Mouse (Mus musculus): Measurements from ENCODE around the gene Nrp1. TPM values are rescaled to one million over a fixed set of nuclear protein-coding genes. Genes with fewer than 3 reads are reported as not detected.

The Nrp1 gene
- polyA plus RNA-seq, 1 experiment from 2014 or later: 153 TPM

GRCm38 (mm10) chr8:128352821-128353220 is 5.6 kb upstream of the Nrp1 start:
- 82% methylated on average over 2 of the region's 2 CpGs for WGBS
- no peak overlapping the region for H3K9ac ChIP-seq (replicated peaks; ENCODE audit: low read length)
- H3K4me2 ChIP-seq (replicated peaks; ENCODE audit: low read depth, low read length): no peak overlapping the region
- no peak for ATAC-seq (ENCODE audit: low FRiP score, low TSS enrichment)
- no peaks in the 10 kb centered on the region for H3K27me3 ChIP-seq (ENCODE audit: insufficient read depth, low read length)
- no peaks in the 10 kb centered on the region for H3K36me3 ChIP-seq (ENCODE audit: insufficient read depth, low read length)
- H3K27ac ChIP-seq (ENCODE audit: low read length): no peak overlapping the region
- H3K9me3 ChIP-seq (ENCODE audit: low read length): no peaks in the 10 kb centered on the region
- H3K4me1 ChIP-seq (ENCODE audit: insufficient read depth, low read length): peaks cover 14% of the 10 kb centered on the region
- H3K4me3 ChIP-seq (ENCODE audit: low read length): no peak overlapping the region

DNA sequence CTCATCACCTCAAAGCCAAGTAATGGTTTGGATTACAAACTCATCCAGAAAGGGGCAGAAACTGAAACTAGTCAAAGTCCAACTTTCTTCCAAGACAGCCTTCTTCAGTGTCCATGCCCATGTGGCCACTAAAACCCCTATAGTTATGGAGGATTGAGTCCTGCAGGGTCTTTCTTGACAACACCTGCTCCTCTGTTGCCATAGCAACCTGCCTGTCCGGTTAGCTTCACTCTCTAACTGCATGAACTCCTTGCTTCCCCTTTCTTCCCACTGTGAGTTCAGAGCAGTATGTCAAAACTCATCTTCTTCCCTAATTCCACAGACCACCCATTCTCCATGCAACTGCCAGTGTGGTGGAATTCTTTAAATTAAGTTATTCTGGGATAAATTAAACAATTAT is 4.4 kb upstream of the Nrp1 start:
- peaks cover 16% of the 10 kb centered on the region for H3K4me1 ChIP-seq (ENCODE audit: insufficient read depth, low read length)
- no peak overlapping the region for H3K27ac ChIP-seq (ENCODE audit: low read length)
- H3K9ac ChIP-seq (replicated peaks; ENCODE audit: low read length): no peak overlapping the region
- H3K4me3 ChIP-seq (ENCODE audit: low read length): no peak overlapping the region
- no peaks in the 10 kb centered on the region for H3K27me3 ChIP-seq (ENCODE audit: insufficient read depth, low read length)
- no peak for ATAC-seq (ENCODE audit: low FRiP score, low TSS enrichment)
- H3K36me3 ChIP-seq (ENCODE audit: insufficient read depth, low read length): no peaks in the 10 kb centered on the region
- H3K4me2 ChIP-seq (replicated peaks; ENCODE audit: low read depth, low read length): no peak overlapping the region
- 33% methylated on average over 1 of the region's 1 CpGs for WGBS
- H3K9me3 ChIP-seq (ENCODE audit: low read length): no peaks in the 10 kb centered on the region

DNA sequence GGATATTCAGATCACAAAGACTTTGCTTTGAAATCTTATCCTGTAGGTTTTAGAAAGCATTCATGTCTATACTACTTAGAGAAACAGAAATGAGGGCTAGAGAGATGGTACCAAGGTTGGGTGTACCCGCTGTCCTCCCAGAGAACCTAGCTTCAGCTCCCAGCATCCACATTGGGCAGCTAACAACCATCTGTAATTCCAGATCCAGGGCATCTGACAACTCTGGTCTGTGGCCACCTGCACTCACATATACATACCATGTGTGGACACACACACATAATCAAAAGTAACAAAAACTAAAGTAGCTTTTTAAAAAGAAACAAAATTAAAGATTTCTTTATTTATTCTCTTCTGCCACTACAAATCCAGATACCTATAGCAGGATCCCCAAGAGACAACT is 3.3 kb upstream of the Nrp1 start:
- H3K36me3 ChIP-seq (ENCODE audit: insufficient read depth, low read length): no peaks in the 10 kb centered on the region
- WGBS: 100% methylated on average over 1 of the region's 1 CpGs
- H3K9me3 ChIP-seq (ENCODE audit: low read length): no peaks in the 10 kb centered on the region
- ATAC-seq (ENCODE audit: low FRiP score, low TSS enrichment): no peak
- H3K4me2 ChIP-seq (replicated peaks; ENCODE audit: low read depth, low read length): no peak overlapping the region
- H3K27me3 ChIP-seq (ENCODE audit: insufficient read depth, low read length): no peaks in the 10 kb centered on the region
- H3K27ac ChIP-seq (ENCODE audit: low read length): no peak overlapping the region
- H3K4me1 ChIP-seq (ENCODE audit: insufficient read depth, low read length): peaks cover 16% of the 10 kb centered on the region
- no peak overlapping the region for H3K4me3 ChIP-seq (ENCODE audit: low read length)
- H3K9ac ChIP-seq (replicated peaks; ENCODE audit: low read length): no peak overlapping the region

GRCm38 (mm10) chr8:128356170-128356569 is 2.2 kb upstream of the Nrp1 start:
- 62% methylated on average over 5 of the region's 5 CpGs for WGBS
- peak overlapping the region; percentile 87; the same call in 1 of the 2 replicates for H3K4me2 ChIP-seq (replicated peaks; ENCODE audit: low read depth, low read length)
- peak overlapping the region; percentile 97; the same call in 1 of the 2 replicates for H3K27ac ChIP-seq (ENCODE audit: low read length)
- H3K9me3 ChIP-seq (ENCODE audit: low read length): no peaks in the 10 kb centered on the region
- no peak overlapping the region for H3K9ac ChIP-seq (replicated peaks; ENCODE audit: low read length)
- ATAC-seq (ENCODE audit: low FRiP score, low TSS enrichment): no peak
- H3K36me3 ChIP-seq (ENCODE audit: insufficient read depth, low read length): no peaks in the 10 kb centered on the region
- H3K4me1 ChIP-seq (ENCODE audit: insufficient read depth, low read length): peaks cover 16% of the 10 kb centered on the region
- H3K4me3 ChIP-seq (ENCODE audit: low read length): no peak overlapping the region
- no peaks in the 10 kb centered on the region for H3K27me3 ChIP-seq (ENCODE audit: insufficient read depth, low read length)

GRCm38 (mm10) chr8:128356796-128357539 is 1.4 kb upstream of the Nrp1 start:
- no peaks in the 10 kb centered on the region for H3K9me3 ChIP-seq (ENCODE audit: low read length)
- H3K27me3 ChIP-seq (ENCODE audit: insufficient read depth, low read length): no peaks in the 10 kb centered on the region
- peaks cover 21% of the 10 kb centered on the region for H3K4me1 ChIP-seq (ENCODE audit: insufficient read depth, low read length)
- WGBS: 3% methylated on average over 43 of the region's 49 CpGs
- H3K36me3 ChIP-seq (ENCODE audit: insufficient read depth, low read length): no peaks in the 10 kb centered on the region
- H3K9ac ChIP-seq (replicated peaks; ENCODE audit: low read length): peak overlapping the region; percentile 94
- peak overlapping the region; percentile 97 for H3K27ac ChIP-seq (ENCODE audit: low read length)
- H3K4me3 ChIP-seq (ENCODE audit: low read length): peak overlapping the region; percentile 87
- H3K4me2 ChIP-seq (replicated peaks; ENCODE audit: low read depth, low read length): peak overlapping the region; percentile 87
- ATAC-seq (ENCODE audit: low FRiP score, low TSS enrichment): peak; percentile 84

GRCm38 (mm10) chr8:128357540-128358405 is 631 bp upstream of the Nrp1 start:
- peaks cover 29% of the 10 kb centered on the region for H3K4me1 ChIP-seq (ENCODE audit: insufficient read depth, low read length)
- no peaks in the 10 kb centered on the region for H3K27me3 ChIP-seq (ENCODE audit: insufficient read depth, low read length)
- H3K9ac ChIP-seq (replicated peaks; ENCODE audit: low read length): peak overlapping the region; percentile 94
- H3K27ac ChIP-seq (ENCODE audit: low read length): peak overlapping the region; percentile 97
- no peaks in the 10 kb centered on the region for H3K36me3 ChIP-seq (ENCODE audit: insufficient read depth, low read length)
- H3K4me2 ChIP-seq (replicated peaks; ENCODE audit: low read depth, low read length): peak overlapping the region; percentile 87
- H3K9me3 ChIP-seq (ENCODE audit: low read length): no peaks in the 10 kb centered on the region
- ATAC-seq (ENCODE audit: low FRiP score, low TSS enrichment): peak; percentile 24
- peak overlapping the region; percentile 87 for H3K4me3 ChIP-seq (ENCODE audit: low read length)
- WGBS: 0% methylated on average over 27 of the region's 29 CpGs

DNA sequence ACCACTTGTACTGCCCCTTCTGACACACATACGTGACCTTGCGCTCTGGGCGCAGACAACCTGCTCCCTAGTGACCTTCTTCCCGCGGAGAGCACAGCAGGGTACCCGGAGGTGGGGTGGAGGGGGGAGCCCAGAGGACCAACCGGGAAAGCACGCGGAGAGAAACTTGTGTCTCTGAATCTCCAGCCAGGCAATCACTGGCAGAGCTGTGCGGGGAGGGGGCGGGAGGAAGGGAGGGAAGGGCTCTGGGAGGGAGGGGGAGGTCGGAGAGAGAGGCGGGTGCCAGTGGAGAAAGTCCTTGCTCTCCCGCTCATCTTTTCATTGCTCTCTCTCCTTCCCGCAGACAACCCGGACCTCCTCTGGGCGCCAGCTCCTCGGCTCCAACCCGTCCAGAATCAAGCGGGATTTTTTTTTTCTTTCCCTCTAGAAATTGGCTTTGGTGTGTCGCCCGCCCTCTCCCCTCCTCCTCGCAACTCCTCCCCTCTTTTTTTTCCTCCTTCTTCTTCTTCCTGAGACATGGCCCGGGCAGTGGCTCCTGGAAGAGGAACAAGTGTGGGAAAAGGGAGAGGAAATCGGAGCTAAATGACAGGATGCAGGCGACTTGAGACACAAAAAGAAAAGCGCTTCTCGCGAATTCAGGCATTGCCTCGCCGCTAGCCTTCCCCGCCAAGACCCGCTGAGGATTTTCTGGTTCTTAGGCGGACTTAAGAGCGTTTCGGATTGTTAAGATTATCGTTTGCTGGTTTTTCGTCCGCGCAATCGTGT is 534 bp downstream of the Nrp1 start:
- H3K4me2 ChIP-seq (replicated peaks; ENCODE audit: low read depth, low read length): peak overlapping the region; percentile 87
- no peaks in the 10 kb centered on the region for H3K27me3 ChIP-seq (ENCODE audit: insufficient read depth, low read length)
- peak; percentile 28 for ATAC-seq (ENCODE audit: low FRiP score, low TSS enrichment)
- H3K9ac ChIP-seq (replicated peaks; ENCODE audit: low read length): peak overlapping the region; percentile 94
- no peaks in the 10 kb centered on the region for H3K36me3 ChIP-seq (ENCODE audit: insufficient read depth, low read length)
- H3K4me3 ChIP-seq (ENCODE audit: low read length): peak overlapping the region; percentile 87
- H3K9me3 ChIP-seq (ENCODE audit: low read length): no peaks in the 10 kb centered on the region
- under 1% methylated on average over 39 of the region's 41 CpGs for WGBS
- peaks cover 39% of the 10 kb centered on the region for H3K4me1 ChIP-seq (ENCODE audit: insufficient read depth, low read length)
- H3K27ac ChIP-seq (ENCODE audit: low read length): peak overlapping the region; percentile 97

DNA sequence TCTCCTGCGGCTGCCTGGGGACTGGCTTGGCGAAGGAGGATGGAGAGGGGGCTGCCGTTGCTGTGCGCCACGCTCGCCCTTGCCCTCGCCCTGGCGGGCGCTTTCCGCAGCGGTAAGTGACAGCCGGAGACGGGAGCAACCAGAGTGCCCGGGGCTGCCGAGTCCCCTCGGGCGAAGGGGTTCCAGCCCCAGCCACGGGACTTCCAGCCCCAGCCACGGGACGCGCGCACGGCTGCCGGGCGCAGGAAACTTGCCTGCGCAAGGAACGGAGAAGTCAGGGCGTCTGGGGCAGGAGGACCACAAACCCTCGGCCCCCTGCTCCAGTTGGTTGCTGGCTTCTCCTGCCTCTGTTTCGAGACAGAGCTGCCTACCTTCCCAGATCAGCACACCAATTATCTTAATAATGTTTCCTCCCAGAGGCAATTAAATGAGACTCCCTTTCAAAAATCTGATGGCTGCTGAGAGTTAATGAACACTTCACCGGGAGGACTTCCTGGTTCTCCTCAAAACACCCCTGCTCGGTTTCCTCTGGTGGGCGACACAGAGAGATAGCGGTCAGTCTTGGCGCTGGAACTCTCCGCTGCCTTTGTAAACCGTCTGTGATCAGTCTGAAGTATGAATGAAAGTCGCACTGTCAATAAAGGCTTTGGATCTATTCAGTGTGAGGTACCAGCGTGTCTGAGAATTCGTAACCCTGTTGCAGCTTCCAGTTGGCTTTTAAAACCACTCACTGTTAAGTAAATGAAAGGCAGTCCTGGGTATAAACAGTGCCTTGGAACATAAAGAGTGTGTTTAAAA is 1.3 kb downstream of the Nrp1 start:
- peak overlapping the region; percentile 97 for H3K27ac ChIP-seq (ENCODE audit: low read length)
- H3K9me3 ChIP-seq (ENCODE audit: low read length): no peaks in the 10 kb centered on the region
- H3K36me3 ChIP-seq (ENCODE audit: insufficient read depth, low read length): peaks cover 3% of the 10 kb centered on the region; the same call in 1 of the 2 replicates
- peak overlapping the region; percentile 94 for H3K9ac ChIP-seq (replicated peaks; ENCODE audit: low read length)
- peaks cover 43% of the 10 kb centered on the region for H3K4me1 ChIP-seq (ENCODE audit: insufficient read depth, low read length)
- no peaks in the 10 kb centered on the region for H3K27me3 ChIP-seq (ENCODE audit: insufficient read depth, low read length)
- under 1% methylated on average over 40 of the region's 40 CpGs for WGBS
- no peak; the same call in 1 of the 2 replicates for ATAC-seq (ENCODE audit: low FRiP score, low TSS enrichment)
- H3K4me3 ChIP-seq (ENCODE audit: low read length): peak overlapping the region; percentile 87
- H3K4me2 ChIP-seq (replicated peaks; ENCODE audit: low read depth, low read length): peak overlapping the region; percentile 87

DNA sequence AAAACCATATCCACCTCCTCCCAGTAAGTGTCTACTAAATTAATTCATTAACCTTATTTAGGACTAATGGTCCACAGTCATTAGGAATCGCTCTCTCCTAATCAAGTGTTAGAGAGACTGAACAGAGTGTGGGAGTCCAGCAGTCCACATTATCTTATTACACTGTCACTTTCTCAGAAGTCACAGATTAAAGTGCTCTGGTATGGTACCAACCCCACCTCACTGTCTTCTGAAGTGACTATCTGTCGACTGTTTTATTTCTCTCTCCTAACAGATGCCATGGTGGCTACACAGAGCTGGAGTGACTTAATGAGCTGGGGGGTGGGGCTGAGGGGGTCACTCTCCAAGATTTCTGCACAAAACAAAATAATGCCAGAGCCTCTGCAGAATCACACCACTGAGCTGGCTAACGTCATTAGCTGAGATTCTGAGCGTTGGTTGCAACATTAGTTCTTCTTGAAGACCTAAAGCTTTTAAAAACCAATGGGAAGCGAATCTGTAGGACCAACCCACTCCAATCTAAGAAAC is 3.0 kb downstream of the Nrp1 start:
- Histone ChIP-seq H3K27ac (ENCODE audit: low read length) (peak overlapping the region; percentile 76), H3K4me3 (ENCODE audit: low read length) (peak overlapping the region; percentile 87), H3K4me2 (replicated peaks; ENCODE audit: low read depth, low read length) (peak overlapping the region; percentile 87), H3K36me3 (ENCODE audit: insufficient read depth, low read length) (peaks cover 3% of the 10 kb centered on the region; the same call in 1 of the 2 replicates), H3K9me3 (ENCODE audit: low read length) (no peaks in the 10 kb centered on the region), H3K9ac (replicated peaks; ENCODE audit: low read length) (peak overlapping the region; percentile 62), H3K4me1 (ENCODE audit: insufficient read depth, low read length) (peaks cover 53% of the 10 kb centered on the region), H3K27me3 (ENCODE audit: insufficient read depth, low read length) (no peaks in the 10 kb centered on the region)
- ATAC-seq (ENCODE audit: low FRiP score, low TSS enrichment): no peak
- WGBS: 7% methylated on average over 5 of the region's 5 CpGs

Measured in kidney, embryonic 16.5 days (tissue).